Mouse (Mus musculus) brown adipose tissue, adult 24 weeks (tissue): Measurements from ENCODE around the gene Tlnrd1. TPM values are rescaled to one million over a fixed set of nuclear protein-coding genes. Genes with fewer than 3 reads are reported as not detected.

ENCODE experiments used
- H3K27ac ChIP-seq: fragments of 200-500 bp; replicated peaks from 2 replicates; pipeline ENCODE4 v1.5.1; 2012; ENCODE audit warnings: low read depth, mild to moderate bottlenecking, low read length
- H3K4me1 ChIP-seq: fragments of 200-500 bp; 2 replicates; pipeline ENCODE4 v1.6.1; 2012; ENCODE audit warnings: low read length, mixed read lengths; ENCODE audit not compliant: control insufficient read depth, insufficient read depth, insufficient read length
- H3K4me3 ChIP-seq: fragments of 200-500 bp; 2 replicates; pipeline ENCODE4 v1.5.1; 2012; ENCODE audit warnings: low read depth, mild to moderate bottlenecking, low read length, moderate library complexity; ENCODE audit not compliant: insufficient read depth
- polyA plus RNA-seq: library from polyadenylated mRNA; stranded (reverse); fragments of >200 nt; gene quantifications from 2 replicates; pipeline ENCODE4 v1.2.4, GENCODE M21; 2012; ENCODE audit not compliant: missing spikeins, insufficient read depth, insufficient read length

Gene Tlnrd1
- polyA plus RNA-seq, 1 experiment: 6.5 TPM

- Histone ChIP-seq H3K27ac (peak overlapping the region; percentile 35), H3K4me3 (no peak overlapping the region), H3K4me1 (peaks cover 18% of the 10 kb centered on the region)
These were observed 45.4 kb downstream of the Tlnrd1 start for GRCm38 (mm10) chr7:83838525-83839224.

Other genes starting within 250 kb of the Tlnrd1 start
- gene Il16, start 138.6 kb downstream of the Tlnrd1 start, polyA plus RNA-seq: 1.3 and 3.0 TPM in 2 replicates
- 1.1 and 1.4 TPM in 2 replicates for gene Cfap161, start 89.4 kb downstream of the Tlnrd1 start, polyA plus RNA-seq
- 19.9 and 33.7 TPM in 2 replicates for gene Mesd, start 161 bp upstream of the Tlnrd1 start, polyA plus RNA-seq
- not detected in 2 replicates for gene Cemip, start 202.2 kb upstream of the Tlnrd1 start, polyA plus RNA-seq